Mouse (Mus musculus) liver, postnatal 0 days (tissue): Measurements from ENCODE around the gene Acsbg2. TPM values are rescaled to one million over a fixed set of nuclear protein-coding genes. Genes with fewer than 3 reads are reported as not detected.
A peak's percentile ranks its signal among the peaks of the same experiment; 100 is the strongest.

Experiments
- ATAC-seq: fragments of 200-750 bp; cut with Nextera tagmentation; 2 replicates; pipeline ENCODE4 v1.8.0; 2017; ENCODE audit warnings: mild to moderate bottlenecking, moderate library complexity
- DNase-seq: peaks from one replicate; pipeline ENCODE4 v3.0.0-alpha.2; 2016
- H3K27ac ChIP-seq: fragments of 300-500 bp; sonication (generic); 2 replicates; pipeline ENCODE4 v1.5.1; 2014; ENCODE audit warnings: antibody characterized with exemption, moderate library complexity, mild to moderate bottlenecking, low read depth
- H3K27me3 ChIP-seq: fragments of 300-500 bp; sonication (generic); 2 replicates; pipeline ENCODE4 v1.6.1; 2014; ENCODE audit warnings: low read length, control low read depth, mixed read lengths; ENCODE audit not compliant: insufficient read depth
- H3K36me3 ChIP-seq: fragments of 300-500 bp; sonication (generic); replicated peaks from 2 replicates; pipeline ENCODE4 v1.6.1; 2014; ENCODE audit warnings: mild to moderate bottlenecking, control low read depth, low read length, moderate library complexity, mixed read lengths; ENCODE audit not compliant: insufficient read depth
- H3K4me1 ChIP-seq: fragments of 300-500 bp; sonication (generic); 2 replicates; pipeline ENCODE4 v1.6.1; 2014; ENCODE audit warnings: antibody characterized with exemption, mild to moderate bottlenecking, control low read depth; ENCODE audit not compliant: insufficient read depth
- H3K4me2 ChIP-seq: fragments of 300-500 bp; sonication (generic); 2 replicates; pipeline ENCODE4 v1.6.1; 2014; ENCODE audit warnings: low read depth, mild to moderate bottlenecking, low read length, moderate library complexity, mixed read lengths
- H3K4me3 ChIP-seq: fragments of 300-500 bp; sonication (generic); 2 replicates; pipeline ENCODE4 v1.5.1; 2014; ENCODE audit warnings: low read depth, low read length
- H3K9ac ChIP-seq: fragments of 300-500 bp; sonication (generic); replicated peaks from 2 replicates; pipeline ENCODE4 v1.6.1; 2014; ENCODE audit warnings: mild to moderate bottlenecking, moderate library complexity
- H3K9me3 ChIP-seq: fragments of 300-500 bp; sonication (generic); 2 replicates; pipeline ENCODE4 v1.6.1; 2016; ENCODE audit warnings: mild to moderate bottlenecking, control low read depth, low read length, mixed read lengths
- CTCF ChIP-seq: sonication (generic); IDR thresholded peaks from 2 replicates; pipeline ENCODE4 v1.5.1; 2016; ENCODE audit warnings: antibody characterized with exemption, low read depth
- EP300 ChIP-seq: IDR thresholded peaks from 2 replicates; pipeline ENCODE4 v1.6.1; 2016; ENCODE audit warnings: antibody characterized with exemption, low read depth, mild to moderate bottlenecking
- WGBS: fragments of 180-500 bp; shearing (Covaris S2); extraction: QIAGEN DNeasy Blood & Tissue Kit; methylation state at CpG from one replicate; pipeline ENCODE4 v1.1.7; 2014; ENCODE audit not compliant: insufficient replicate concordance; 5-methylcytosine and 5-hydroxymethylcytosine counted together
- polyA plus RNA-seq: library from polyadenylated mRNA; unstranded; fragments of >200 nt; fragmentation: Nextera tagmentation; extraction: Ambion mirVana; gene quantifications from 2 replicates; pipeline ENCODE4 v1.2.1, GENCODE M21; 2015

The Acsbg2 gene
- polyA plus RNA-seq, 1 experiment from 2014 or later, result not detected

GRCm38 (mm10) chr17:56822380-56822779, 51.9 kb downstream of the Acsbg2 start:
- Histone ChIP-seq H3K36me3 (no peaks in the 10 kb centered on the region), H3K4me3 (no peak overlapping the region), H3K9ac (no peak overlapping the region), H3K27me3 (no peaks in the 10 kb centered on the region), H3K4me2 (no peak overlapping the region), H3K4me1 (peaks cover 21% of the 10 kb centered on the region), H3K9me3 (no peaks in the 10 kb centered on the region), H3K27ac (no peak overlapping the region)
- no peak for ATAC-seq
- WGBS, result 84% methylated on average over 2 of the region's 2 CpGs
- DNase-seq, result no peak
- TF ChIP-seq CTCF (no peak), EP300 (no peak)

DNA sequence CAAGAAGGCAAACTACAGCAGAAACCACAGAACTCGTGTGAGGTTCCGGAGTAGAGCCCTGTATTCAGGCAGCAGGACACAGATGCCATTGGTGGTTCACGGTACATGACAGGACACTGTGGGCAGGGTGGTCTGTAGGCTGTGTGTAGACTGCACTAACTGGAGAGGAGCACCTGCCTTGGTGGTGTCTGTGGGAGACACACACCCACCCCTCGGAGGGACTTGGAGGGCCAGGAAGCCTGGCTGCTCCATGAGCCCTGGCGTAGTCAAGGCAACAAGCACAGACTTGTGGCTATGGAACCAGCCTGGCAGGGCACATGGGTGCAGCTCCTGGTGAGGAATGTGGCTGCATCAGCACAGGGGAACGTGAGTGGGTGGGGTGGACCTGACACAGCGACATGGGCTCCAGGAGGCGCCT, 54.5 kb downstream of the Acsbg2 start:
- H3K36me3 ChIP-seq, result no peaks in the 10 kb centered on the region
- no peak overlapping the region for H3K4me3 ChIP-seq
- H3K27ac ChIP-seq, result no peak overlapping the region
- no peak overlapping the region for H3K9ac ChIP-seq
- no peaks in the 10 kb centered on the region for H3K9me3 ChIP-seq
- 58% methylated on average over 8 of the region's 8 CpGs for WGBS
- peaks cover 6% of the 10 kb centered on the region; the same call in 1 of the 2 replicates for H3K4me1 ChIP-seq
- H3K27me3 ChIP-seq, result no peaks in the 10 kb centered on the region
- peak; percentile 67 for ATAC-seq
- no peak overlapping the region for H3K4me2 ChIP-seq
- no peak for TF ChIP-seq EP300
- no peak for TF ChIP-seq CTCF
- no peak for DNase-seq

- Histone ChIP-seq H3K4me2 (no peak overlapping the region), H3K27ac (no peak overlapping the region), H3K27me3 (no peaks in the 10 kb centered on the region), H3K9ac (no peak overlapping the region), H3K4me3 (no peak overlapping the region), H3K9me3 (no peaks in the 10 kb centered on the region), H3K36me3 (no peaks in the 10 kb centered on the region), H3K4me1 (peaks cover 3% of the 10 kb centered on the region; the same call in 1 of the 2 replicates)
- no peak for TF ChIP-seq CTCF
- DNase-seq, result no peak
- 49% methylated on average over 6 of the region's 6 CpGs for WGBS
- no peak for ATAC-seq
These were observed 55.2 kb downstream of the Acsbg2 start for GRCm38 (mm10) chr17:56819032-56819545.

DNA sequence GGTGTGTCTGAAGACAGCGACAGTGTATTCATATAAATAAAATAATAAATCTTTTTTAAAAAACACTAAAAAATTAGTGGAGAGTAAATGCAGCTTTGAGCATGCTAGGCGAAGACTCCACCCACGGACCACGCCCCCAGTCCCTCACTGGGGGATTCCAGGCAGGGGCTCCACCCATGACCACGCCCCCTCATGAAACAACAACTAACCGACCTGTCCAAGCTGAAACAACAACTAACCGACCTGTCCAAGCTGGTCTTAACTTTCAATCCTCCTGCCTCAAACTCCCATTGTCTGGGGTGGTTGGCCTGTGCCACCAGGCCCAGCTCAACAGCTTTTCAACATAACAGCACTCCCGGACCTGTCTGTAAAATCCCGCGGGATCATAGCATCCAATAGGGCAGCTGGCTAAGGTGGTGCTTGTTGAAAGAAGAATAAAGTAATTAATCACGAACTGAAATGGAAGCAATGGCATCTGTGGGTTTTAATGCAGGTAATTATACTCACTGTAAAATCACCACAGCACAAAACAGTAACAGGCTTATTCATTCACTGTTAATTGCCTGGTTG, 56.1 kb downstream of the Acsbg2 start:
- Histone ChIP-seq H3K27me3 (peaks cover 3% of the 10 kb centered on the region; the same call in 1 of the 2 replicates), H3K4me1 (peaks cover 3% of the 10 kb centered on the region; the same call in 1 of the 2 replicates), H3K4me2 (no peak overlapping the region), H3K27ac (no peak overlapping the region), H3K4me3 (no peak overlapping the region), H3K9me3 (no peaks in the 10 kb centered on the region), H3K36me3 (no peaks in the 10 kb centered on the region), H3K9ac (no peak overlapping the region)
- ATAC-seq, result peak; percentile 44; the same call in 1 of the 2 replicates
- TF ChIP-seq EP300, result no peak
- TF ChIP-seq CTCF, result no peak
- peak; percentile 78 for DNase-seq
- WGBS, result 45% methylated on average over 11 of the region's 11 CpGs

DNA sequence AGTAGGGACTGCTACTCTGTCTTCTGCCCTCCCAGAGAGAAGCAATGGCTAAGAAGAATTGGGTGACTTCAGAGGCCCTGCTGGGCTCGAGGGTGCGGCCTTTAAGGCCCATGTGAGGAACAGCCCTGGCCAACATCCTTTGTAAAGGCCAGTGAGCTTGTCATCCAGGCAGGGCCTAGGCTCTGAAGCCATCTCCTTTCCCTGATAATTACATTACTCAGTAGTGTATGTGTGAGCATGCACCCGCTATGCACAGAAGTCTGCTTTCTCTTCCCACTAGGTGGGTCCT, 59.2 kb downstream of the Acsbg2 start:
- Histone ChIP-seq H3K4me2 (no peak overlapping the region), H3K4me3 (no peak overlapping the region), H3K27me3 (peaks cover 3% of the 10 kb centered on the region; the same call in 1 of the 2 replicates), H3K36me3 (no peaks in the 10 kb centered on the region), H3K27ac (no peak overlapping the region), H3K9ac (no peak overlapping the region), H3K9me3 (no peaks in the 10 kb centered on the region), H3K4me1 (peaks cover 8% of the 10 kb centered on the region)
- ATAC-seq (no peak), DNase-seq (no peak)
- TF ChIP-seq CTCF (no peak), EP300 (no peak)
- WGBS, result 80% methylated on average over 3 of the region's 3 CpGs

DNA sequence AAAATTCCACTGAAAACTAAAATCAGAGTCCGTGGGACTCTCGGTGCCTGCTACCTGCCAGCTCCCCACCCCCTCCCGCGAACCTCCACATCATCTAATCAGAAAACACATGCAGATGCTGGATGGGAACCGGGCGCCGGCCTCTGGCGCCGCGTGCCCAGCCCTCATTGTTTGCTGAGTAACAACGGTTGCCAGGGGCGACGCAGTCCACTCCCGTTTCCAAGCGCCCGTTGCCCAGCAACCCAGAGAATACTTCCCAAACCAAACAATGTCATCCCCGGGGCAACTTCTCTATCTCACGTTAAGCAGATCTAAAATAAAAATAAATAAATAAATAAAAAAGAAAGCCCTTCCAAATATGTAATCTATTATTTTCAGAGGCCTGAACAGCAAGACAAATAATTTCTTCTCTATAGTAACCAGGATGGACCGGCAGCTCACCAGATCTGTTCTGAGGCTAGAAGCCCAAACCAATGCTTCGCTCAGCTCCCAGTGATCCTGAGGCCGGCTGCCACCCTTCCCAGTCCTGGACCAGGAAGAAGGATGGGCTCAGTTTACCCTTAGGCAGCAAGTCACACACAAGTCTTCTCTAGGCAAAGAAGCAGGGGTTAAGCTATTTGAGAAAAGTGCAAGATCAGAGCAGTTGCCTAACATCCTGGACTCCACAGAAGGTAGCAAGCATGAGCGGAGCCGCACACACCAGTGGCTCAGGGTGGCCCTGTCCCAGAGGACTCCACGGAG, 59.8 kb downstream of the Acsbg2 start:
- Histone ChIP-seq H3K9ac (no peak overlapping the region), H3K36me3 (no peaks in the 10 kb centered on the region), H3K27me3 (peaks cover 3% of the 10 kb centered on the region; the same call in 1 of the 2 replicates), H3K4me3 (no peak overlapping the region), H3K9me3 (no peaks in the 10 kb centered on the region), H3K4me1 (peaks cover 8% of the 10 kb centered on the region), H3K27ac (no peak overlapping the region), H3K4me2 (no peak overlapping the region)
- WGBS, result 23% methylated on average over 24 of the region's 24 CpGs
- DNase-seq (peak; percentile 69), ATAC-seq (peak; percentile 43; the same call in 1 of the 2 replicates)
- TF ChIP-seq CTCF, result no peak
- no peak for TF ChIP-seq EP300
